In genomic region chr9:99140063-99140882, GRCm38 (mm10) we compare ENCODE assay signal across 8 mouse cellular contexts. TPM values are rescaled to one million over a fixed set of nuclear protein-coding genes. Genes with fewer than 3 reads are reported as not detected.
A peak's percentile ranks its signal among the peaks of the same experiment; 100 is the strongest.
DNase-seq lines count a peak whose midpoint lies in the region; ATAC-seq and TF ChIP-seq lines count a peak whose summit lies in the region.

Gene Pik3cb (minus strand): TSS chr9:99140621.

- peak; percentile 92 for ATAC-seq in heart, embryonic 13.5 days (ENCODE audit: extremely low read depth, insufficient number of reproducible peaks, low FRiP score, low TSS enrichment)
- ATAC-seq in liver, embryonic 12.5 days, result peak; percentile 89
- peak; percentile 95 for ATAC-seq in stomach, embryonic 15.5 days (ENCODE audit: insufficient read depth, low FRiP score, low read depth)

- H3K4me3 ChIP-seq in C2C12 (ENCODE audit: insufficient read depth, poor library complexity, severe bottlenecking), result peak within 1 kb of the TSS; percentile 61
- H3K4me3 ChIP-seq in erythroblast, embryonic 14.5 days (replicated peaks), result peak within 1 kb of the TSS; percentile 88
- peak within 1 kb of the TSS; percentile 89 for H3K4me3 ChIP-seq in heart, embryonic 13.5 days
- H3K4me3 ChIP-seq in liver, embryonic 12.5 days, result peak within 1 kb of the TSS; percentile 92
- peak within 1 kb of the TSS; percentile 83 for H3K4me3 ChIP-seq in stomach, embryonic 15.5 days (replicated peaks)

- H3K27me3 ChIP-seq in C2C12 (ENCODE audit: control insufficient read depth, insufficient read depth, insufficient read length), result no peaks in the 10 kb centered on the region
- no peaks in the 10 kb centered on the region for H3K27me3 ChIP-seq in erythroblast, embryonic 14.5 days (ENCODE audit: control insufficient read depth)
- 0 out of 2 replicates have a peak, but pooled peaks cover 12% of the 10 kb centered on the region for H3K27me3 ChIP-seq in heart, embryonic 13.5 days (replicated peaks)
- no peaks in the 10 kb centered on the region for H3K27me3 ChIP-seq in liver, embryonic 12.5 days (replicated peaks)
- H3K27me3 ChIP-seq in stomach, embryonic 15.5 days (replicated peaks), result no peaks in the 10 kb centered on the region

- H3K9ac ChIP-seq in heart, embryonic 13.5 days, result peak within 1 kb of the TSS; percentile 93
- H3K9ac ChIP-seq in liver, embryonic 12.5 days, result peak within 1 kb of the TSS; percentile 93
- peak within 1 kb of the TSS; percentile 80 for H3K9ac ChIP-seq in stomach, embryonic 15.5 days

- peaks cover 45% of the 10 kb centered on the region for H3K79me2 ChIP-seq in C2C12 (ENCODE audit: control insufficient read depth, insufficient read depth)

- H3K79me3 ChIP-seq in C2C12 (ENCODE audit: low read depth), result peaks cover 42% of the 10 kb centered on the region

- H3K9me3 ChIP-seq in erythroblast, embryonic 14.5 days (ENCODE audit: control insufficient read depth, low read length), result no peaks in the 10 kb centered on the region
- H3K9me3 ChIP-seq in heart, embryonic 13.5 days, result no peaks in the 10 kb centered on the region
- H3K9me3 ChIP-seq in liver, embryonic 12.5 days (replicated peaks), result no peaks in the 10 kb centered on the region
- no peaks in the 10 kb centered on the region for H3K9me3 ChIP-seq in stomach, embryonic 15.5 days

- H3ac ChIP-seq in C2C12 (ENCODE audit: control insufficient read depth, insufficient read length, low read depth), result peak within 1 kb of the TSS; percentile 83

- TF ChIP-seq POLR2A in brain, embryonic 14.5 days (IDR thresholded peaks at IDR 0.05; ENCODE audit: borderline replicate concordance, extremely low read depth, insufficient read depth, insufficient read length, poor library complexity, severe bottlenecking), result peak; percentile 82

- peak within 1 kb of the TSS; percentile 86 for H3K4me2 ChIP-seq in heart, embryonic 13.5 days
- peak within 1 kb of the TSS; percentile 92 for H3K4me2 ChIP-seq in liver, embryonic 12.5 days
- H3K4me2 ChIP-seq in stomach, embryonic 15.5 days, result peak within 1 kb of the TSS; percentile 88

- TF ChIP-seq CTCF in C2C12 (IDR thresholded peaks at IDR 0.05; ENCODE audit: control insufficient read depth, insufficient read depth, insufficient read length), result no peak
- TF ChIP-seq CTCF in brain, embryonic 14.5 days (IDR thresholded peaks at IDR 0.05; ENCODE audit: borderline replicate concordance, extremely low read depth, insufficient read depth, insufficient read length), result no peak

- H3K4me1 ChIP-seq in erythroblast, embryonic 14.5 days (ENCODE audit: control insufficient read depth), result peaks cover 56% of the 10 kb centered on the region
- peaks cover 39% of the 10 kb centered on the region for H3K4me1 ChIP-seq in heart, embryonic 13.5 days
- H3K4me1 ChIP-seq in liver, embryonic 12.5 days, result peaks cover 57% of the 10 kb centered on the region
- H3K4me1 ChIP-seq in stomach, embryonic 15.5 days, result peaks cover 2% of the 10 kb centered on the region; the same call in 1 of the 2 replicates

- DNase-seq in brain, embryonic 14.5 days (ENCODE audit: low read depth), result peak; percentile 98
- DNase-seq in kidney, postnatal 10 days, result peak; percentile 99
- peak; percentile 96 for DNase-seq in natural killer cell, adult 2 months (ENCODE audit: low spot score in 2 of 2)

- peaks cover 1% of the 10 kb centered on the region for H3K36me3 ChIP-seq in C2C12 (ENCODE audit: control insufficient read depth, insufficient read depth)
- H3K36me3 ChIP-seq in erythroblast, embryonic 14.5 days (ENCODE audit: control insufficient read depth), result peaks cover 13% of the 10 kb centered on the region
- H3K36me3 ChIP-seq in heart, embryonic 13.5 days, result no peaks in the 10 kb centered on the region
- H3K36me3 ChIP-seq in liver, embryonic 12.5 days, result 0 out of 2 replicates have a peak, but pooled peaks cover 4% of the 10 kb centered on the region
- no peaks in the 10 kb centered on the region for H3K36me3 ChIP-seq in stomach, embryonic 15.5 days

- H3K27ac ChIP-seq in heart, embryonic 13.5 days (replicated peaks), result peak within 1 kb of the TSS; percentile 78
- peak within 1 kb of the TSS; percentile 86 for H3K27ac ChIP-seq in liver, embryonic 12.5 days
- H3K27ac ChIP-seq in stomach, embryonic 15.5 days, result peak within 1 kb of the TSS; percentile 72

- under 1% methylated on average over 73 of the region's 77 CpGs for WGBS in heart, embryonic 13.5 days
- WGBS in liver, embryonic 12.5 days (ENCODE audit: insufficient replicate concordance), result under 1% methylated on average over 72 of the region's 77 CpGs
- 0% methylated on average over 68 of the region's 77 CpGs for WGBS in stomach, embryonic 15.5 days

TF ChIP-seq in C2C12, 6 proteins besides CTCF, POLR2A, EP300 and RAD21:
- TF ChIP-seq CEBPB (IDR thresholded peaks at IDR 0.05; ENCODE audit: low read depth) (no peak), MYOD1 (IDR thresholded peaks at IDR 0.05; ENCODE audit: control insufficient read depth, insufficient read length, low read depth) (no peak), MYOG (IDR thresholded peaks at IDR 0.05; ENCODE audit: control insufficient read depth, extremely low read depth, insufficient read length) (no peak), MAX (IDR thresholded peaks at IDR 0.05) (peak; percentile 15), FOSL1 (IDR thresholded peaks at IDR 0.05; ENCODE audit: insufficient read depth, low read length, poor library complexity, severe bottlenecking) (no peak), USF1 (IDR thresholded peaks at IDR 0.05; ENCODE audit: low read depth) (no peak)

RNA-seq across cellular contexts. Expression of gene Pik3cb, which starts in this region (rescaled TPM):
- polyA plus RNA-seq in C2C12 (2012; fragmentation: generic; extraction: Trizol), result 3.4 TPM
- 7.5 and 8.6 TPM in 2 replicates for polyA plus RNA-seq in brain, embryonic 14.5 days (2012; rRNA removed)
- 0.11 and 0.12 TPM in 2 replicates for polyA plus RNA-seq in erythroblast, embryonic 14.5 days (2012)
- polyA plus RNA-seq in heart, embryonic 13.5 days (2015; fragmentation: Nextera tagmentation; extraction: Ambion mirVana), result 1.3 and 1.8 TPM in 2 replicates
- 4.8 and 5.1 TPM in 2 replicates for polyA plus RNA-seq in liver, embryonic 12.5 days (2016; fragmentation: Nextera tagmentation; extraction: Ambion mirVana)
- polyA plus RNA-seq in stomach, embryonic 15.5 days (2015; fragmentation: Nextera tagmentation; extraction: Ambion mirVana), result 1.3 TPM in 2 replicates

Comparison
In these comparisons a context has a peak if more than half of its experiments do, and no peak if none do; other contexts are left out.
1. Peak in every context shown above with its lines: DNase-seq, ATAC-seq, H3K4me3 ChIP-seq and H3K27ac ChIP-seq.